Mouse (Mus musculus): ENCODE measurements around the gene Rbfox1.

The Rbfox1 gene

DNA sequence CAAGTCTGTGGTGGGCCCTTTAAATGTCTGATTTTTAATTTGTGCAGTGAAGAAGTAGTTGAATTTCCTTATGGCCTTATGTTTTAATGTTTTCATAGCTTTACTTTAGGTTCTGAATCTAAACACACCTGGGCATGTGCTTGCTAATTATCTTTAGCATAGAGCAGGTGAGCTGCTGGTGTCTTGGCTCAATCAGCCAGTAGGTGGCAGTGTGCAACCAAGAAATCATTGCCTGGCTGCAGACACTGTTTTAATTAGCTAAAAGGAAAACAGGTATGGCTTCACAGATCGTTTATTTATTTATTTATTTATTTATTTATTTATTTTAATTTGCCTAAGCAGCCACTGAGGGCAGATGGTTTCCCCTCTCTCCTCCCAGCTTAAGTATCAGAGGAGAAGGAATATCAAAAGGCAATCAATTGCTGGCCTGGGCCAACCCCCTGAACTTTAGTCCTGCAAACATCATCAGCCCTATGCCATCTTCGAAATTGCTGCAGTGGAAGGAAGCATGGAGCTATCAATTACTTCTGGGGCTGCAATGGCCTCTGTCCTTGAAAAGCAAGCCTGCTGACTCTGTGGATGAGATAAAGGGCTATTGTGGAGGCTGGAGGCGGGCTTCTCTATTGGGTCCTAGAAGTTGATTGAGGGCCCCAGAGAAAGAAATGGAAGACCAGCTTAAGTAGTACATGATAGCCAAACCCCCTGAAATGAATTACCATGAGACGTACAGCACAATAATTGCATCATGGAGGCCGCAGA lies 618.6 kb downstream of the Rbfox1 start:
- DNase-seq = peak; percentile 72

DNA sequence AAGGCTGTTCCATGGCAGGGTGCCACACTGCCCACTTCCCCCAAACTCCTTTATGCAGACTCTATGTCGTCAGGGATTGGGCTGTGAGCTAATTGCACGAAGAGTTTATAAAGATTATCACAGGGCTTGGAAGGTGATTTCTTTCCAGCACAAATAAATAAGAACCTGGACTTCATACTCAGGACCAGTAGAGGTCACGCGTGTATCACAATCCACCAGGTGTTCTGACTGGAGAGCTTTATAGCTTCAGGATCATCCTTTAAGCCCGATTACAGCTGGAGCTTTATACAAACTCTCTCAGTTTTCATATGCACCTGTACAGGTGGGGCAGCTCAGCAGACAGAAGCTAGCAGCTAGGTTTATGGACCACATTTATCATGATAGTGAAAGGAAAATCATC lies 623.8 kb downstream of the Rbfox1 start:
- no peak for DNase-seq

DNA sequence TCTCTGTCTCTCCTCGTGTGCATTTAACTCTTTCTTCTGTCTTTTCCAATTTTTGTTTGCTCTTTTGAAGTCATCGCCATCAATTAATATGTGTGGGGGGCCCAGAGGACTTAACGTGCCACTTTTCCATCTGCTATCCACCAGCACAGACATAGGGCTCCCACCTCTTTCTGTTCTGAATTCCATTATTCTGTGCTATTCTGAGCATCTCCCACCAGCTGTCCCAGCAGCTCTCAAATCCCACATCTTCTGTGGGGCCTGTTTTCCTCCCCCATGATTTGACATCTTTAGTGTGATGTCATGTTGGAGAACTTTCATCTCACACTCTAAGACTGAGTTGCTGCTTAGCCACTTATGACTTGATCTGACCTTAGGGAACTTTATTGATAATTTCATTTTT lies 634.3 kb downstream of the Rbfox1 start:
- DNase-seq = no peak

DNA sequence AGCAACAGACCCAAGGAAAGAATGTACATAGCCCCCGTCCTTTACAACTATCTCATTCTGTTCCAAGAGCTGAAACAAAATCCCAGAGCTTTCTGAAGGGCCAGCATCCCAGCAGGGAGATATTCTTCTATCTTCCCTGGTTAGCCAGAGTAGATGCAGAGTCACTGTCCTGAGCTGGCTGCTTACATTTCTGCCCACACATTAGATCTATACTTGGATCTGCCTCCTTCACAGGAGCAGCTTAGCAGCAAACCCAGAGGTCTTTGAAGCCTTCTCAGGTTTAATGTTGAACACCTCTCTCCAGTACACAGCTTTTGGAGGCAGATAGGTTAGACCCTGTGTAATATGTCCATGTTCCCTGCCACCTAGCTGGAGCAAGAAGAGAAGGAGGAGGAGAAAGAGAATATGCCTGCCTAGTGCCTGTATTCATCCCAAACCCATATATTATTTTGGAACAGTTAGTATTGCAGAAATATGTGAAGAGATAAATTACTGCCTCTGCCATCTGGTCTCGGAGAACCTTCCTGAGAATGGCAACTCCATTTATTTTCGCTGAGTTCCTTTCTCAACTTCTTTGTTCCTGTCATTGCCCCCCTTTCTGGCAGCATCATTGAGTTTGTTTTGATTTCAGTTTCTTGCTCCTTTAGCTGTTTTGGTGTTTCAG lies 640.5 kb downstream of the Rbfox1 start:
- DNase-seq = no peak

DNA sequence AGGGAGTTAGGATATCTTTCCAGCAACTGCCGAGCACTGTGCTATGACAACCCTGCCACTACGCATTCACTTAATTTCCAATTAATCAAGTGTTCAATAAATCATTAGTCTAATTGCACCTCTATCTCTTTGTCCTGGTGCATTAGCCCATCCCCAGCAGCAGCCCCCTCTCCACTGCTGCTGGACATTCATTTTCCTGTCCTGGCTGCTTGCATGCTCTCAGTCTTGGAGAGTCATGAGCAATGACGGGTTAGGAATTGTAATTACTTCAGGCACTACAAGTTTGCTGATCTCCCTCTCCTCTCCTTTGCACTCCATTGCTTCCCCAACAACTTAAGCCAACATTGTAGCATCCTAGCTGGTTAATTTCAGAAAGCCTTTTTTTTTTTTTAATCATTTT lies 646.3 kb downstream of the Rbfox1 start:
- no peak for DNase-seq

DNA sequence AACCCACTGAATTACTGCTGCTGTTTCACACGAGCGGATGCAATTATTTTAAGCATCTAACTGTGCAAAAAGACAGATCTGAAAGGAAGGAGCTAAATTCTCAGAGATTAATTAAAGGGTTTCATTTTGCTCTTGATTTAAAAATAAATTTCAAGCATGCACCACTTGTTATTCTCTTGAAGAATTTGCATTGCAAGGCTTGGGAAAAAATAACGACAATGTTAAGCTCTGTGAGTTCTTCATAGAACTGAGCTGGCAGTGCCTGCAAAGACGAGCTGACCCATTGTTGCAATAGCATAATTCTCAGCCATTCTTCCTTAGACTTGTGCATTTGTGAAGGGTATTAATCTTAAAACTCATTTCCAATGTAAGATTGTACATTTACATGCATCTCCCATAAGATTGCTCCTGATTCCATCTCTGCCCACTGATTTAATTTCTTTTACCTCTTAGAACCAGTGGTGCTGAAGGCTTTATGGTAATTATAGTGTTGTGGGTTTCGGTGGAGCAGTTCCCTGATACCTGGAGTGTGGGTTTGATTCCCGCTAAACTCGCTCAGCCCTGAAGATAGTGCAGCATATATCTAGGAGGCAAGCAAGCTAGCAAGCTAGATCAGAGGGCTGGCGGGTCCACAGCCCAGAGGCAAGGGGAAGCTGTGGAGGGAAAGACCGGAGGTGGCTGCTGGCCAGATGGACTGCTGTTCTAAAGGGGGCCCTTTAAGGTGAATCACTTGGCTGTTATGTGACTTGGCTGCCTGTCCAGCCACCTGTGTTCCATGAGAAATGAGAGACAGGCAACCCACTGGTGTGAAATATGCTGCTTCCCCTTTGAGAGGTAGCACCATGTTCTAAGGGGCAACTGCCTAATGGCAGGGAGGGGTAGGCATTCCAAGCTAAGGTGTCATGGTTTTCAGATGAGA lies 647.2 kb downstream of the Rbfox1 start:
- DNase-seq = peak; percentile 89

DNA sequence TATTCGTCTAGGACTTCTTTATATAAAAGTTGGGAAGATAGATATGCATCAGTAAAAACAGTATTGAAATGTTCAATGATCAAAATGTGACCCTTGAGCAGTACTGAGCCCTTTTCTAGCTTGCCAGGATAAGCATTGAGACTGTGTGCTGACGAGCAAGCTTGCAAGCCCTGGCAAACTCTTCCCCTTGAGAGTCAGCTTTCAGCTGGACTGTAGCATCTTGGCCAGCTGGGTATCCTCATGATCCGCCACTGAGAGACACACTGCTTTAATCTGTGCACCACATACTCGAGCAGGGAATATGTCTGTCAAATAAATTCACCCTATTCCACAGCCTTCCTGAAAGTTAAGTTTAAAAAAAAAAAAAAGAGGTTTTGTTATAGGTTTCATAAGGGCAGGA lies 670.6 kb downstream of the Rbfox1 start:
- no peak for DNase-seq

DNA sequence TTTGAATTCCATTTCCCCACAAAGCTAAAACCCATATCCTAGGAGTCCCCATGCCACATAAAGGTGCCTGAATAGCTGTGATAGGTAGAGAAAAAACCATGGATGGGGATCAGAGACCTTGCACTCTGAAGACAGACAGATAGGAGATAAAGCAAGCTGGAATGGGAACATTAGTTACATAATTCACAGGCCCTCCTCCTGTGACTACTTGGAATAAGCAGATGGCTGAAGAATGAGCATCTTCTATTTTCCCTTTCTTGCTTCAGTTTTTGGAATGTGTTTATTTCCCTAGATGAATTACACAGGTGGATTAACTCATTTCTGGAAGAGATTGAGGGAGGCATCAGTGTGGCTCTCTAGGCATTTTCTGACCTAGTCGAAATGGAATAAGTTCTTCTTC lies 672.6 kb downstream of the Rbfox1 start:
- no peak for DNase-seq

DNA sequence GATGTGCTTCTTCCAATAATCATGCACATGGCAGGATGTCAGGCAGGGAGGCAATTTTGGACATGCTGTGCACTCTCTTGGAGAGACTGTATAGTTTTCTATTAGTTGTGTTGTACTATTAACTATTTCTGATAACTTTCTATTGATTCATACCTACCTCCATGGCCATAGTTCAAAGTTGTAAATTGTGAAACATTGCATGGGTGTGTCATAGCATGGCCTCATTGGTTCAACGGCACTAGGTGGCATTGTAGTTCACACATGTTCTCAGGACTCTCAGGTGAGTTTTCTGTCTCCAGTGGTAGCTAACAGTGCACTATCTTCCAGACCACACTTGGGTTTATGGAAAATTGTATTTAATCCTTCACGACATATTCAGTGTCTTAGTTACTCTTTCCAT lies 699.5 kb downstream of the Rbfox1 start:
- DNase-seq = no peak

DNA sequence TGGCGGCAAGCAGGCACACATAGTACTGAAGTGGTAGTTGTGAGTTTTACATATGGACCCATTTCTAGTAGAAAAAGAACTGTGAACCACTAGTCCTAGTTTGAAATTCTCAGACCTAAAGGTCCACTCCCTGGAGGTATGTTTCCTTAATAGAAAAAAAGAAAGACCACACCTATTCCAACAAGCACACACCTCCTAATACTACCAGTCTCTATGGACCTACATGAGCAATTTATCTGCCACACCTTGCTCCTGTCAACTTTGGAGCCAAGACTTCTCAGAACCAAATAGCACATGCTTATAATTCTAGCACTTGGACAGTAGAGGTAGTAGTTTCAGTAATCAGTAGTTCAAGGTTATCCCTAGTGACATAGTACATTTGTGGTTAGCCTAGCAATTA lies 700.0 kb downstream of the Rbfox1 start:
- DNase-seq = no peak

DNA sequence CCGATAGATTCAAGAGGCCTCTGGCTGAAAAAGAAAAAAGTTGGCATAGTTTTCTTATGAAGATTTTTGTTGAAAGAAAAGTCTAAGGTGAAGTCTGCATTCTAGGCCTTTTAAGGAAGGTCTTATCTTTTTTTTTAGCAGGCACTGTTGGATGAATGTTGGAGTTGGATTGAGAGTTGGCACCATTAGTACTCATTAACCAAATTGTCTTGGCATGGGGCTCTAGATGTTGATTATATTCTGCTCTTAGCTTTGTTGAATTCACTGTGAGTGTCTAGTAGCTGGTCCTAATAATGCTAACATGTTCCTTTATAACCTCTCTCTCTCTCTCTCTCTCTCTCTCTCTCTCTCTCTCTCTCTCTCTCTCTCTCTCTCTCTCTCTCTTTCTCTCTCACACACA lies 731.4 kb downstream of the Rbfox1 start:
- DNase-seq = no peak

DNA sequence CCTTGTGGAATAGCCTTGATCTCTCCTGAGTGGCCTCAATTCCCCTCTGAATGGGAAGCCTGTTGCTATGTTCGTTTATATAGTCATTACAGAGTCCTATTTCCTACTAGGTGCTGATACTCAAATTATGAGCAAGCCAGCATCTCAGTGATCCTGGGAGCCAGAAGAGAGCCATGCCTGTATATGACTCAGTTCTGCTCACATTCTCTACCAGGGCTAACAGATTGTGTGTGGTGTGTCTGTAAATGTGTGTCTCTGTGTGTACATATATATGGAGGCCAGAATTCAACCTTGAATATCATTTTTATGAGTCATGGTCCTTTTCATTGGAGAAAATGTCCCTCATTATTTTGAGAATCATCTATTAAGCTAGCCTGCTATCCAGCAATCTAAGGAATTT lies 755.2 kb downstream of the Rbfox1 start:
- DNase-seq = no peak

DNA sequence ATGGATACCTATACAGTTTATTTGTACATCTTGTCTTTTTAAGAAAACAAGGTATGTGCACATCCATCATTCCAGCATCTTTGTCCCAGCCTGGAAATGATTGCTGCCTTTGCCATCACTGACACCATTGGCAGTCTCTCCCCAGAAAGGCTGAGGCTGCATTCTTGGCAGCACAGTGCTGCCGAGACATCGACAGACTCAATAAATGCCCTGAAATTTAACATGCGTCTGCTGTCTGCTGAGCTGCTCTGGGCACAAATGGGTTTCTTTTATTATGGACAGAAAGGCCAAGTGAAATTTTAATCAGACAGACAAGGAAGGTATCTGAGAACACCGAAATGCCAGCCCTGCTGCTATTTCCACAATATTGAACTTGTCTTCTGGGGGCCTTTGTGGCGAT lies 761.8 kb downstream of the Rbfox1 start:
- DNase-seq = peak; percentile 55

DNA sequence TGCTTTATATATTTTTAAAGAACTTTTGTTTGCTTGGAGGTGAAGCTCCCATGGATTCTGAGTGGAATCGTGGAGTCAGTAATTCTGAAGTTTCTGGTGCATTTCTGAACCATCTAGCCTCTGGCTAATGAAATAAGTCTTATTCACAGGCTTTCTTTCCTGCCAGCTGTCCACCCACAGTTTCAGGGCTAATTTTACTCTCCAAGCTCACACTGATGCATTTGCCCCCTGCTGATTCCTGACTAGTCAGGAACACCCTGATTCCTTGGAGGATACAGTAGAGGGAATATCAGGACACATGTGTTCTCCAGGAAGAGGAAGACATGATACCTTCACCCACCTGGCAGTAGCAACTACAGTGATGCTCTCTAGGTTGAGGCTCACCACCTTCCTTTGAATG lies 763.6 kb downstream of the Rbfox1 start:
- peak; percentile 23 for DNase-seq

DNA sequence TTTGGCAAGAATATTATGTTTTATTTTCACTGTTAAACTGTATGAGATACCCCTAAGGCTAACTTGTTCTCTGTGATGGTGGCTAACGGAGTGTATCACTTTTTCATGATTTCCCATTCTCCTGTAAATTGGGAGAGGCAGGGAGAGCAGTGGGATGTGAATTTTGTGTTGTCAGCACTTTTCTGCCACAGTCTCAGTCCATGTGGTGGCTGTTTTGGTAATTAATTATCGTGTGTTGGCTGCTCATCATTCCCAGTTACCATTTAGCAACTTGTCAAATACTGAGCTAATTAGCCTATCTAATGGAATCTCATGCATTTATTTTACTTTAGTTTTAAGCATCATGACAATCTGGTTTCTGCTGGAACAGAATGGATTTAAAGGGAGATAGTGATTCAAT lies 773.4 kb downstream of the Rbfox1 start:
- DNase-seq = no peak

DNA sequence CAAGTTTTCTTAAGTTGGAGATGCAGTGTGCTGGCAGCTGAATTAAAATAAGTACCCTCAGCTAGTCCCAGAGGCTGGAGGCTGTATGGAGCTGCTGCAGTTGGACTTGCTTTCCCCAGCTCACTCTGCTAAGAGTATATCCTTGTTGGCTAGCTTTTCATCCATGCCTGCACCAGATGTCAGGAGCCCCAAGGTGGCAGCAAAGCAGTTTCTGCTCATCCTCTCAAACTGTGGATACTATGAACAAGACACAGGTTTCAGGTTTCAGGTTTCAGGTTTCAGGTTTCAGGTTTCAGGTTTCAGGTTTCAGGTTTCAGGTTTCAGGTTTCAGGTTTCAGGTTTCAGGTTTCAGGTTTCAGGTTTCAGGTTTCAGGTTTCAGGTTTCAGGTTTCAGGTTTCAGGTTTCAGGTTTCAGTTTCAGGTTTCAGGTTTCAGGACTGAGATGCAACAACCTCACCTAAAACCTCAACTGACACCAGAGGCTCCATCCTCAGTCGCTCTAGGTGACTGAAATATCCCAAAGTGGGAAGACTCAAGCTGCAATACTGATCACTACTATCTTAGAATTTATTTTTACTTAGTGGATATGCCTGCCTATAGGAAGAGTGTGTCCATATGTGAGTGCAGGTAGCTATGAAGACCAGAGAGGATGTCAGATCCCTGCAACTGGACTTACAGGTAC lies 801.1 kb downstream of the Rbfox1 start:
- no peak for DNase-seq

DNA sequence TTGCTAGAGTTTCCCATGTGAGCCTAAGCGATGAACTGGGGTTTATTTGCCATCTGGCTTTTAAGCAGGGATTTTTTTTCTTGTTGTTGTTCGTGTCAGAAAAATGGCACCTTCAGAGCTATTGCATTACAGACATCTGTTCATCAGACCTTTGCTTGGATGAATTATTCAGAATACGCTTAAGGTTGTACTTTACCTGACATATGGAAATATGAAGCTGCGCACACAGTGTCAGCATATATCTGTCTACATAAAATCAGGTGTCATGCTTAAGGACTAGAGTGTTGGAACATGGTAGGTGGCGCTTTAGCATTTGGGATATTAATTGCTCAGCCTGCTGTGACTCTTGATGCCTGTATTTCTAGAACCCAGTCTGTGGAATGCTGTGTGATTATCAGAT lies 819.7 kb downstream of the Rbfox1 start:
- no peak for DNase-seq

DNA sequence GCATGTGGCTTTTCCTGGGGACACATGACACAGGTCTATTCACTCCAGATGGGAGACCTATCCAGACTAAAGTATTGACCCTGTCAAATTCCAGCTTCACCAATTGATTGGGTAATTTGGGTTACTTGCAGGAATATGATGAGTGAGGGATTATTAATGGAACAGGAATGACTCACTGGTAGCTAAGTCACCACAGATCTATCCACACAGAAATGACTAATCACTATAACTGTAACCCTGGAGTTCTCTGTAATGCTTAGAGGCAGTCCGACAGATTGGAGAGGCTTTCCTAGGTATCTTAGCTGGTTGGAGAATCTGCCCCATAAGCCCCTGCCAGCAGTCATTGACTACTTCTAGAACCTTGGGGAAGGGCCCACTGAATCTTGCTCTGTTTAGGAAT lies 827.2 kb downstream of the Rbfox1 start:
- DNase-seq = no peak

DNA sequence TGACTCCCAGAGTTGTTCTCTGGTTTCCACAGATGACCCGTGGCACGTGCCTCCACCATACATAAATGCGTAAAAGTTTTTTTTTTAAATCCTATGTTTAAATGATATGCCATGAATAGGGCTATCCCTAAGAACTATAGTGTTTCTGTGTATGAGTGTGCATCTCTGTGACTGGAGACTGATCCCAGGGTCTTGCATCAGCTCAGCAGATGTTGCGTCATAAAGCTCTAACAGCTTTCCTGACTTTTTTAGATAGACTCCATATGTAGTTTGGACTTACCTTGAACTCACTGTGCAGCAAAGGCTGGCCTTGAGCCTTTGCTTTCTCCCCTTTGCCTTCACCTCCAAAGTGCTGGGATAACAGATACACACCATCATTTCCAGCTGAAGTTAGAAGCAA lies 830.1 kb downstream of the Rbfox1 start:
- DNase-seq = no peak

DNA sequence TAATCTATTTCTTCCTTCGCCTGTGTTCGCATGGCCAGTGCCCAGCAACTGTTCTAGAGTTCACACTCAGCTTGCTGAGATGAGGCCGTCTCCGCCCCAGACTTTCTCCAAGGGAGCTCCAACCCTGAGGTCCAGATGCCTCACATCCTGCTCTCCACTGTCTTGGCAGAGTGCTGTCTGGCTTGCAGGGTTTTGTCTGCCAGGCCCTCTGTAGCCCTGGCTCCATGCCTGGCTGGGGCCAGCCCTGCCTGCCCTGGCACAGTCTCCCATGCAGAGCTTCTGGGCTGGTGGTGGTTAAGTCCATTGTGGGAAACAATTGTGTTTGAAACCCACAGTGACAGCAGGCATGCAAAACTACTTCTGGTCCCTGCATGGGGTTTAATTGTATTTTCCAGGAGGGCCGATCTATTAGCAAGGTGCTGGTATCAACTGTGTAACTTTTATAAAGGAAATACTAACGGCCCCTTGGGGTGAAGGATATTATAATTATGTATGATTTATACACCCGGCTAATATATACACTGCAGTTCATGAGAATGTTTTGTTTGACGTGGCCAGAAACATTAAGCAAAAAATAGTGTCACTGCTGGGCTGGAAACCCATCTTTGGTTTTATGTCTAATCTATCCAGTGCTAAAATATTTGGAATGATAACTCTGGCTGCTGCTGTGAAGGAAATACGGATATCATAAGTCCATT lies 831.2 kb downstream of the Rbfox1 start:
- peak; percentile 94 for DNase-seq

DNA sequence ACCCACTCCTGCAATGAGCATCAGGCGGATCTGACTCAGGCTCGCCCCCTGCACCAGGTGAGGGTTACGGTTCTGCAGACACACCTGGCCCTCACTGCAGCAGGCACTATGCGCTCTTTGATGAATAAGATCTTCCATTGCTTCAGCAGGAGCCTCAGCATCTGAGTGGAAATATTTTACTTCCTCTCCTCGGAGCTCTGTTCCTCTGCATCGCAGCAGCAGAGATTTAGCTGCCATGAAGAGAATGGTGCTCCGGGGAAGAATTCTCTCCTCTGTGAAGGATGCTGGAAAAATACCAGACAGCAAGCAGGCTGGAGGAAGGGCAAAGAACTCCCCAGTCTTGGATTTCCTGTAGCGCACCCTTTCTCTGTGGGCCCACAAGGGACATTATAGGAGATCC lies 833.9 kb downstream of the Rbfox1 start:
- no peak for DNase-seq

DNA sequence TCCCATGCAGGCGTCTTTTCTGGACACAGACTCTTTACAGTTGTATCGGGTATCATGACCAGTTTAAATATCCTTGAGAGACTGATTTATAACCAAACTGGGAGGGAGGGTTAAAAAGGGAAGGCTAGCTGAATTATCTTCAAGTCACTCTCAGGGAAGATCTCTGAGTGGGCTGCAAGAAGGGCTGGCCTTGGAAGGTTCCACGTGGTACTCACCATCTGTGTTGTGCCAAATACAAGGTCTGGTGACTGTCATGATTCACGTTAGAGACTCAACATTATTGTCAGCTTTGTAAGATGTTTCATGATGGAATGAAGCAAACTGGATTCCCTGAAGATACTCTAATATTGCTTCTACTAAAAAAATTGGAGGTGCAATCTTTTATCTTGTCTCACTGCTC lies 847.5 kb downstream of the Rbfox1 start:
- no peak for DNase-seq

DNA sequence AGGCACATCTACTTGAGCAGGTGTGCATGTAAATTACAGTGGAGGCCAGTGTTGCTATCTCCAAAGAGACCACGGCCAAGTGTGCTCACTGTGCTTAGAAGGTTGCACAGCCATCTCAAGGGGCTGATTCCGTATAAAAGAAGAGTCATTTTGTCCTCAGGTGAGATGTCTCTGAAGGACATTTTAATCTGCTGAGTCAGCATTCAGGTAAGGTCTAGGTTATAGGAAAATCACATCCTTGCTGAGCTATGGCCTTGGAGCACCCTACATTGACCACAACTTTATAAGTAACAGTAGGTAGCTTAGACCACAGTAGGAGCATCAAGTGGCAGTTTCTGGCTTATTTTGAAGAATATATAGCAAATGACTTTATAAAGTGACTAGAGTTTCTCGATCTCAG lies 848.3 kb downstream of the Rbfox1 start:
- DNase-seq = no peak
